Mouse (Mus musculus): ENCODE measurements around the gene Ecel1.

The Ecel1 gene

DNA sequence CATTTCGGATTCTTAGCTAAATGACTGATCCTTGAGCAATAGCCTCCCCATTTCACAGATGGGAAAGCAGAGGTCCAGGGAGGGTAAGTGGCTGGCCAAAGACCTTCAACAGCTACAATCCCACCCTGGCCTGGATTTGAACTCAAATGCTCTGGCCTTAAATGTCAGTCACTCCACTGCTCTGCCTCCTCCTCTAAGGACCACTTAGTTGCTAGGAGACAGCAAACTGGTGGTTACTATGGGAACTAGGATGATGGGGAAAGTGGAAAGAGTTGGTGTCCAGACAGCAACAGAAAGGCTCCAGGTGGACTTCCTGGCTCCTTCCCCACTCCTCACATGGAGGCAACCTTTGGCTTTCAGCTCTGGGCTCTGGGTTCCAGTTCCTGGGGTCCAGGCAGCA, 15.0 kb upstream of the Ecel1 start:
- in situ Hi-C loops (cut with MseI, MboI): no loop called here

DNA sequence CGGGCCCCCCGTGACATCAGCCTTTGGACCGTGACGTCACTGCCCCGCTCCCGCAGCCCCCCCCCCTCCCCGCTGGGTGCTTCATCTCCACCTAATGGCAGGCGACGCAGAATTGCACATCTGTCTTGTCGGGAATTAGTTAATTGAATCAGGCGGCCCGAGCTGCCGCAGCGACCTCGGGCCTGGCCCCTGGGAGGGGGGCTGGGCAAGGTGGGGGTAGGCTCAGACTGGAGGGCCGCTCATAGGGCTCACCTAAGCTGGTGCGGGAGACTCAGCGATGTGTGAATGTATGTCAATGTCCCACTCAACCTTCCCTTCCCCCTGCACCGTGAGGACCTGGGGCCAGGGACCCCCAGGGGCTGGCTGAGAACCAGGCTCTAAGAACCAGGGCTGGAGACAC, 14.1 kb upstream of the Ecel1 start:
- in situ Hi-C loops (cut with MseI, MboI): no loop called here

DNA sequence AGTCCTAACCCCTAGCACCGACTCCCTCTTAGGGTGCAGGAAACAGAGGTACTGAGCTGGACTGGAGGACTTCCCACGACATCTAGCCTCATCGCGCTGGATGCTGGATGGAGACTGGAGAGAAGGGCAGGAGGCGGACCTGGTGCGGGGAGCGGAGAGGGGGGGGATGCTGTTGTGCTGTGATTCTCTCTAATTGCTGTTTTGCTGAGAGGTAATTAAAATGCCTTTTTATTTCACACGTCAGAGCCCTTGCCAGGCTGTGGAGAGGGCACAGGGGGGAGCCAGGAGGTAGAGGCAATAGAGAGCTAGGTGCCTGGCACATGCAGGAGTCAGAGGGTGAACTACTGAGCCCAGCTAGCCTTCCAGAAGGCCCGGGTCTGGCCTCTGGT, 8.5 kb upstream of the Ecel1 start:
- in situ Hi-C loops (cut with MseI, MboI): no loop called here

DNA sequence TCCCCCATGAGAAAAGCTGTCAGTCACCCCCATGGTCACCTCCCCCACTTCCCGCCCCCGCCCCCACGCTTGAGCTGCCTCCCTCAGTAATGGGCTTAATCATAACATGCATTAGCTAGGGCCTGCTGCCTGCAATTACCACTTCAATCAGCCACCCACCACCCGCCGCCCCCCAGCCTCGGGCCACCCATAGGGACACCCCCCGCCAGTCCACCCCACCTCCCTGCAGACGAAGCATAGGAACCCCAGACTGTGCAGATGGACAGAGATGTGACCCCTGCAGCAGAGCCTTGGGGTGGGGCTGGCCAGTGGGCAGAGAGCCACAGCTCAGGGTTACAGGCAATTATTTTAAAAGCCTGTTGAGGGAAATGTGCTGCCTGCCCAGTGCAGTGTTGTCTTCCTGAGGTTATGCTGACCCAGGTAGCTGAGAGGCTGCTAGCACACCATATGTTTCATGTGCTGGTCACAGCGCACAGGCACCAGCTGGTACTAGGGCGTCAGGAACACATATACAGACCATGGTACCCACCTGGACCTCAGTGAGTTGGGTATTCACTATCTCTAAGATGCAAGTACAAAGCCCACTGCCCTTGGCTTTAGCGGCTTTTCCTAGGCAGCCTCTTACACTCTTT, 8.0 kb upstream of the Ecel1 start:
- in situ Hi-C loops (cut with MseI, MboI): no loop called here

DNA sequence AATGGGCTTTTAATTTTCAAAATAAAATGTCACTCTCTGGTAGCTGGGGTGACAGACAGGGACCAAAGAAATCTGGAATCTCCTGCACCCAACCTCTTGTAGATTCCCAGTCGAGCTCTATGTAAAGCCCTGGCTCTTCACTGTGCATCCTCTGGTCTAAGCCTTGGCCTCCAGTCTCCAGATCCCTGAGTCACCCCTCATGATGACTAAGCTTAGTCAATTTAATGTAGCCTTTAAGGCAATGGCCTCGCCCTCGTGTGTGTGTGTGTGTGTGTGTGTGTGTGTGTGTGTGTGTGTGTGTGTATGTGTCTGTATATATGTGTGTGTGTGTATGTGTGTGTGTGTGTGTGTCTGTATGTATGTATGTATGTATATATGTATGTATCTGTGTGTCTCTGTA, 3.1 kb upstream of the Ecel1 start:
- in situ Hi-C loops (cut with MseI, MboI): no loop called here

DNA sequence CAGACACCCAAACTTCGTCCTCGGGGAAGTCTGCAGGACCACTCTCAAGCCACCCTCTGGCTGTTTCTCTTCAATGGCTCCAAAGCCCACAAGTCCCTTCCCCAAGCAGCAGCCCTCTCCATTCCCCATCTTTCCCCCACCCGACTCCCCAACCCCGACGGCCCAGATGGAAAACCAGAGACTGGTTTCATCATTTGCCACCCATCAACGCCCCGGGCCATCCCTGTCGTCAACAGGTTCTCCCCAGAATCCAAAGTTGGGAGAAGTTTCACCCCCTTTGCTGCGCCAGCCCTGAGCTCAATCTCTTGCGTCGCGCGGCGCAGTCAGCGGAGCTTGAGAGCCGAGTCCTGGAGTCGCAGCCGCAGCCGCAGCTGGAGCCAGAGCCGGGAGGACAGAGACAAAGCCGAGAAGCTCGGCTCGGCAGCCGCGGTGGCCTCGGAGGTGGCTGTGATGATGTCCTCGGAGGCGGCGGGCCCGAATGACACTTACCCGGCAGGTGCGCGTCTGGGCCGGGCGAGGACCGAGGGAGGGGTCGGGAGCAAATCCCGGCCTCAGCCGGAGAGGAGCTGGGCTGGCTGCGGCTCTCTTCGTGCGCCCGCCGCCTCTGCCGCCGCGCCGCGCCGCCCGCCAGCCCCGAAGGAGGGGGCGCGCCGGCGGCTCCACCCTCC, 656 bp downstream of the Ecel1 start:
- in situ Hi-C loops (cut with MseI, MboI): no loop called here

DNA sequence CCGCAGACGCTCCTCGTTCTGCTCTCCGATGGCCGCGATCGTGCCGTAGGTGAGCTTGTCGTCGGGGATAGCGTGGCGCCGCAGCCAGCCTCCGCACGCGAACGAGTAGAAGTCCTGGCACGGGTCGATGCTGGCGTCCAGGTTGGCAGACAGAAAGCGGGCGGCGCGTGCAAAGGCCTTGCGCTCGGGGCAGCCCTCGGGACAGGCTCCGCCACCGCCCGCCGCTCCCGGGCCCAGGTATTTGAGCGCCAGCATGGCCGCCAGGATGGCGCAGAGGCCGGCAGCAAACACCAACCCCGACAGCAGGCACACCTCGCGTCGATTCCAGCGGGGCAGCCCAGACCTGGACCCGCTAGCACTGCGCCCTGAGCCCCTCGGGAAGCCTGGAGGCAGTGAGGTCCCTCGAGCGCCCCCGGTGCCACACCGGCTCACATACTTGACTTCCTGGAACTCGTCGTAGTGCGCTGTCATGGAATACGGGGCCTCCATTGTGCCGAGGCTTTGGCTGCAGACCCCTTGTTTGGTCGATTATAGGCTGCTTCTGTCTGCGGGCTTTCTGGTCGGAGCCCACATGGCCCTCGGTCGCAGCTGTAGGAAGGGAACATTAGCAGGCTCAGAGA, 1.7 kb downstream of the Ecel1 start:
- in situ Hi-C loops (cut with MseI, MboI): no loop called here

DNA sequence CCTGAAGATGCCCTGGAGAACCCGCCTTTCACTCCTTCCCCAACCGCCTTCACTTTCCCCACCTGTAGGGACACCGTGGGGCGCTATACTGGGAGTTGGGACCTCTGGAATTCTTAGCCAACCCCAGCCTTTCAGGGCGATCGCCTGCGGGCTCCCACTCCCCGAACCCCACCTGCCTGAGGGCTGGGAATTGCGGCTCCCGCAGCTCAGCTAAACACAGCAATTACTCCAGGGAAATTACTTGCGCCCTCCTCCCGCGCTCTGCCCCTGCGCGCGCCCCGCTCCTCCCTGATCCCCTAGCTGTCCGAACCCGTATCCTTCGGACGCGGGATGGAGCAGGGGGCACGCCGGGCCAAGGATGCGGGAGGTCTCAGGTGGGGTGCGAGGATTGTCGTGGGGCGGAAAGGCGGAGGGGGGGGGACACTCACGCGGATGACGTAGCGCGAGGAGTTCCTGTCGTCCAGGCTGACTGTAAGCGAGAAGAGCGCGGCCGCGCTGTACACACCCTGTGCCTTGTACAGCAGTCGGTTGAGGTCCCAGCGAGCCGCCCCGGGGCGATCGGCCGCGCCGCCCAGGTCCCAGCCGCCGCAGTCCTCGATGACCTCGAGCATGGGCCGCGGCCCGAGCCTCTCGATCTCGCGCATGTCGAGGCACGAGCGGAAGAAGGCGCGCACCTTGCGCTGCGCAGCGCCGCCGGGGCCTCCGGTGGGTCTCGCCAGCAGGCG, 2.4 kb downstream of the Ecel1 start:
- in situ Hi-C loops (cut with MseI, MboI): no loop called here

DNA sequence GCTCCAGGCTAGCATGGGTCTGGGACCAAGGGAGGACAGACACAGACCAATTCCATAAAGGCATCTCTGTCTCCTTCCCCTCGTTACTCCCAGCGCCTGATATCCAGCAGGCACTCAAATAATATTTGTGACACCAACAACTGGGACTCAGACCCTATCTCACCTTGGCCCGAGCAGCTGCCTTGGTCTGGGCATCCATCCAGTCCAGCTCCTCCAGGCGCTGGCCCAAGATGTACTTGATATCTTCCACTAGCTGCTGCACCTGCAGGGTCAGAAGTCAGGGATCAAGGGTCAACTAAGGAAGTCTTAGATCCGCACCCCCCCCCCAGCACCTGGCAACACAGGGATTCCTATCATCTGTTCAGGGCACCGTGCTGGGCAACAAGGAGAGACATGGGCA, 5.0 kb downstream of the Ecel1 start:
- in situ Hi-C loops (cut with MseI, MboI): no loop called here

DNA sequence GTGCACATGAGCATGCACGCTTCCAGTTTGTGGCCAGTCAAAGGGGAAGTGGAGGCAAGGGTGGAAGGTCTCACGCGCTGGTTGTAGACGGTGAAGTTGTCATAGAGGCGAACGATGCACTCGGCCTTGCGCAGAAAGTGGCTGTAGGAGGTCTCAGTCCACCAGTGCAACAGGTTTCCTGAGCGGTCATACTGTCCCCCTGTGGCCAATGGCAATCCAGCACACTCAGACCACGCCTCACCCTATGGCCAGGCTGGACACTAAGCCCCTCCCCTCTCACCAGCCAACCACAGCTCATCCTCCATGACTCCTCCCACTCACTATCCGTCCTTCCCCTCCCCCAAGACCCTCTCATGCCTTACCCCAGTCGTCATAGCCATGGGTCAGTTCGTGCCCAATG, 6.9 kb downstream of the Ecel1 start:
- in situ Hi-C loops (cut with MseI, MboI): no loop called here

DNA sequence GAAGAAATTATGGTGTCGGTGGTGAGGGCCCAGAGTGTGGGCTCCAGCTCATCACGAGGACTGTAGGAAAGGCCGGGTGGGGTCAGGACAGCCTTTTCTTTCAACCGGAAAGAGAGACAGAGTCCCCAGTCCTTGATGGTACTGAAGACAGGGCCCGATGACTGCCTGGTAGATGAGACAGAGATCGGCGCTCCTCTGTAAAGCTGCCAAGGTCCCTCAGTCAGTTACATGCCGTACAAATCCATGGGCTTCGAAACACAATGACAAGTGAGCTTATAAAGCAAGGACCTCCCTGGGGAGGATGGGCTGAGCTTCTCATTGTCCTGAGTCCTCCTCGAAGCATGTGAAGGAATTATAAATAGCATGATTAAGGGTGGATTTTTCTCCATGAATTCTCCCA, 13.2 kb downstream of the Ecel1 start:
- in situ Hi-C loops (cut with MseI, MboI): no loop called here

DNA sequence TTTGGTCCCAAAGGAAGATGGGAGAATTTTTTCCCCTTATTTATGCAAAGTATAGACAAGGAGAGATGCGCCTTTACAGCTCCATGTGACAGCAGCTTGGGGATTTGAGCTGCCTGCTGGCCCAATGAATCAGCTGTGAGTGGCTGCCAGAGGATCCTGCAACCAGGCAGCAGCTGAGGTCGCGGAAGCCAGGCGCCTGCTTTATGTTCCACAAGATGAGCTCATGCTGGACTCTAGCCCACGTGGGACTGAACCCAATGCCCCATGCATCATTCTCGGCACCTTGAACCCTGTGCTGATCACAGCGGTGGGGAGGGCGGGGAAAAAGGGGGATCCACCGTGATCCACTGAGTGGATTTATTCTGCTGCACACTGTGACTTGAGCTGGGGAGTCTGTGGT, 13.9 kb downstream of the Ecel1 start:
- in situ Hi-C loops (cut with MseI, MboI): no loop called here

DNA sequence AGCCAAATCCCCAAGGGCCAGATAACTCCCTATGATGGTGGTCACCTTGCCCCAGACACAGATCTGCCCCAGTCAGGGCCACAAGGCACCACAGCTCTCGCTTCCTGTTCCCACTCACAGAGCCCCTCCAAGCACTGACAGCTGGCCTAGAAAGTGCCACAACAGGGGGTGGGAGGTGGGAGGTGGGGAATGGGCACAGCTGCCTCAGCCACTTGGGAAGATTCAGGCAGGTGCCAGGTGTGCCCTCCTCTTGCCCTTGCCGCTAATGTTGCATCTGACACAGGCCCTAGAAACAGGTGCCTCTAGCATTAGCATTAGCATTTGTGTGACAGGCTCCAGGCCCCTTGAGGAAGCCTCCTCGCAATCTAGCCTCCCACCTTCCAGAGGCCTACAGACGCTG, 14.8 kb downstream of the Ecel1 start:
- in situ Hi-C loops (cut with MseI, MboI): no loop called here

DNA sequence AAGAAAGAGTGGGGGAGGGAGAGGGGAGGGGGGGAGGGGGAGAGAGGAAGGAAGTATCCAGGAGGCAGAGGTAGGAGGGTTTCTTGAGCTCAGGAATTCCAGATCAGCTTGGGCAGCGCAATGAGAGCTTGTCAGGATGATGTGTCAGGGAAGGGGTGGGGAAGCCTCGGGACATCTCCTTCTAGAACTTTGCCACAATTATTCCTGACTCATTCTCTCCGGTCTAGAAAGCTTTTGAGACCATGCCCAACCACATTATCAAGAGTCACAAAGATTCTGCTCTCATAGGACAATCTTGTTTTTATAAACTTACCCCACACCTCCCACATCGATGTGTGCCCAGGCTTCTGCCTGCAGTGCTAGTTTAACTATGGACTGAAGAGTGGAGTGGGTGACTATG, 24.5 kb downstream of the Ecel1 start:
- in situ Hi-C loops (cut with MseI, MboI): no loop called here

DNA sequence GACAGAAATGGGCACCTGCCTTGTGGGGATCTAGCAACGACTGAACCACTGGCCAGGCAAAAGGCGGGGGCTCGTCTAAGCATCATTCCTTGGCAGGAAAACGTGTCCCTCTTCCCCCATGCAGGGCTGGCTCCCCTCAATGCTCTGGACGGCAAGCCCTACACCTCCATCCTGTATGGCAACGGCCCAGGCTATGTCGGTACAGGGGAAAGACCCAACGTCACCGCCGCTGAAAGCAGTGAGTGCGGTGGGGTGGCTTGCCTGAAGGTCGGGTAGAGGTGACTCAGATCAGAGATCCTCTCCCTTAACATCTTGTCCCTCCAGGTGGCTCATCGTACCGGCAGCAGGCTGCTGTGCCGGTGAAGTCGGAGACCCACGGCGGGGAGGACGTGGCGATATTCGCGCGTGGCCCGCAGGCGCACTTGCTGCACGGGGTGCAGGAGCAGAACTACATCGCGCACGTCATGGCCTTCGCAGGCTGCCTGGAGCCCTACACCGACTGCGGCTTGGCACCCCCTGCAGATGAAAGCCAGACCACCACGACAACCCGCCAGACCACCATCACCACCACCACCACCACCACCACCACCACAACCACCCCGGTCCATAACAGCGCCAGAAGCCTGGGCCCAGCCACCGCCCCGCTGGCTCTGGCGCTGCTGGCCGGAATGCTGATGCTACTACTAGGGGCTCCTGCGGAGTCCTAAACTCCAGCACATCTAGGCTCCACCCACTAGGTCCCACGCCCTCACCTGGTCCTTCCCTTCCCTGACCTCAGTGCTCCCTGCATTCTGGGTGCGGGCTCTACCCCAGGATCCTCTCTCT, 28.9 kb downstream of the Ecel1 start:
- in situ Hi-C loops (cut with MseI, MboI): no loop called here

DNA sequence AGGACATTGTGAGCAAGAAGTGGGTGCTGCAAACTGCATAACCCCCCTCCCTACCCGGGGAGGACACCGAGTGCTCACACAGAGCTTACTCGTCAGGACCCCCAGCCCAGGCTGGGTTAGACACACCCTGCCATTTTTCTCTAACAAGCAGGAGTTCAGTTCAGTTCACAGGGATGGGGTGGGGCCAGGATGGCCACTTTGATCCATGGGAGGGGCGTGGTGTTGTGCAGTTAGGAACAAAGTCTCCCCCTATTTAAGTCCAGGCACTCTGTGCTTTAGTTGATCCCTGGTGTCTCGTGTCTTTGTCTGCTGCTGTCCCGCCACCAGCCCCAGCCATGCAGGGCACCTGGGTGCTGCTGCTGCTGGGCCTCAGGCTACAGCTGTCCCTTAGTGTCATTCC, 31.6 kb downstream of the Ecel1 start, which contains the start of gene Akp3:
TSS of gene Akp3 (plus strand) at position 301 of the 400 bp plus-strand sequence.
- in situ Hi-C loops (cut with MseI, MboI): no loop called here

DNA sequence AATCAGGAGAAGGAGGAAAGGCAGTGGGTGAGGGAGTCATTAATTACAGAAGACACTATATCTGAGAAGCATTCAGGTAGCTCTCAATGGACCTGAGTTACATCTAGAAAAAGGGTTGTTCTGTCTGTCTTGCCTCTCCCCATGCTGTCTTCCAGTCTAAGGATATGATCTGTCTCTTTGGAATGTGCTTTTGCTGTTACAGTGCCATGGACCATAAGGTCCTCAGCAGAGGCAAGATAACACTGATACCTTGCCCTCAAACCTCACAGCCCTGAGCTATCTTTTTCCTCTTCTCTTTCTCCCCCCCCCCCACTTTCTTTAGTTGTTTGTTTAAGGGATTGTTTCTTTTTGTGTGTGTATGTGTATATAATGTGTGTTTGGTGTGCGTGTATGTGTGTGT, 41.5 kb downstream of the Ecel1 start:
- in situ Hi-C loops (cut with MseI, MboI): no loop called here

DNA sequence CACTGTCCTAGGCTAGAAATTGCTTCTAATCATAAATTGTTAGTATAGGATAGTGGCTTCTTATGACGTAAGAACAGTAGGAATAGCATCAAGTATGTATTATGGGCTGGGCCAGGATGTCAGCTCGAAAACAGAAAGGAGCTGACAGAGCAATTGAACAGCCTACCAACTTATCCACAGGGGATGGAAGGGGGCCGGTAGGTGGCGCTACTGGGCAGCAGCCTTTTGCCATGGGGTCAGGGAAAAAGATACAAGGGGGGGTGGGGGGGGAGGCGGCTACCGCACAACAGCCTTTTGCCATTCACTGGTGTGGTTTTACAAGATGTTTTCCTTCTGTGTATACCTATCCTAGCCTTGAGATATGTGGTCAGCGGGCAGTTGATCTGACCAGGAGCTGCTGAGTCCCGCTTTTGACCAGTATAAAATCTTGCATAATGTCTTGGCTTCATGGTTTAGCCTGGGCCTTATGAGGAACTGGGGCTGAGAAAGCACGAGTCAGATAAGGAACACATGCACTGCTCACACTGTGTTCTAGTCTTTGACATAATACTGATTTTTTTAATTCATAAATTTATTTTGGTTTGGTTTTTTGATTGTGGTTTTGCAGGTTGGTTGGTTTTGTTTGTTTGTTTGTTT, 44.5 kb downstream of the Ecel1 start:
- in situ Hi-C loops (cut with MseI, MboI): no loop called here

DNA sequence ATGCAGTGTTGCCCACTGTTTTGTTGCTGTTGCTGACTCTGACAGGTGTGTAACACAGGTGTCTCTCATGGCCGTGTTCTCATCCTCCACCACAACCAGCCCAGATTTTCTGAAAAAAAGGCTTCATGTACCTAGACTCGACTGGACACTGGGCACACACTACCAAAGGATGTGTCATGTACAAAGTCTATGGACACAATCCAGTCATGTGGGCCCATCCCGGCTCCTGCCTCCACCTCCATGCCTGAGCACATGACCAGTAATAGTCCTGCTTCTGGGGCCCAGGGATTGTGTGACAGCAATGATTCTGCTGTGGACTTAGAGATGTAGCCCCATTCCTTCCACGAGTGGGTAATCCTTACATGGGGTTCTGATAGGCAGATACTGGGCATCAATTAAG, 47.8 kb downstream of the Ecel1 start:
- in situ Hi-C loops (cut with MseI, MboI): loop anchor here in 1 of 2 experiments (5.0 kb wide), 1 partner anchor 74 kb away; the partner anchor contains the start of gene Prss56

DNA sequence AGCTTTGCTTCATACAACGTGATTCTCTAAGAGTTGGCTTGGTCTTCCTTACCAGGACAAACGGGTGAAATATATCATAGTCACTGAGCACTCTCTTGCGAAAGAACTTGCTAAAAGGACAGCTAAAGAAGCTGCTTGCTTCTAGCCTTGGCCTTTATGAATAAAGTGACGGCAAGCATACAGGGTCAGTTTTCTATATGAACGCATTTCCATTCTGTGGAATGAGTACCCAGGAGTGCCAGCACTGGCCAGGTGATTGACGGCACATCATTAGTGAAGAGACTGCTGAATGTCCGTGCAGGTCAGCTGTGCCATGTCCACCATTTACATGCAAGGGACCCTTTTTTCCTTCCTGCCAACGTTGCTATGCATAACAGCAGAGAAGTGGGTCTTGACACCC, 49.8 kb downstream of the Ecel1 start:
- in situ Hi-C loops (cut with MseI, MboI): loop anchor here in 1 of 2 experiments (5.0 kb wide), 1 partner anchor 76 kb away; the partner anchor contains the start of gene Prss56

DNA sequence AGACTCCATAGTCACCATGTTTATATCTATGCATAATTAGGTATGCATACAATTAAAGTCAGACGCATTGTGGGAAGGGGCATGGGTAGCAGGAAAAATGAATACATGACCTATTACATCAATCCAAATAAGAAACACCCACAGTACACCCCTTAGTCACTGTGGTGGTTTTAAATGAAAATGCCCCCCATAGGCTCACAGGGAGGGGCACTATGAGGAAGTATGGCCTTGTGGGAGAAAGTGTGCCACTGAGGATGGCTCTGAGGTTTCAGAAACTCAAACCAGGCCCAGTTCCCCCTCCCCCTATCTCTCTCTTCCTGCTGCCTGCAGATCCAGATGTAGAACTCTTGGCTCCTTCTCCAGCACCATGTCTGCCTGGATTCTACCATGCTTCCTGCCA, 52.4 kb downstream of the Ecel1 start:
- in situ Hi-C loops (cut with MseI, MboI): no loop called here
